Mouse (Mus musculus) heart, embryonic 12.5 days (tissue): ENCODE results near the gene Pcp4l1. TPM values are rescaled to one million over a fixed set of nuclear protein-coding genes. Genes with fewer than 3 reads are reported as not detected.
A peak's percentile ranks its signal among the peaks of the same experiment; 100 is the strongest.

Experiments used
- ATAC-seq: fragments of 200-750 bp; cut with Nextera tagmentation; 2 replicates; pipeline ENCODE4 v1.8.0; 2017; ENCODE audit warnings: moderate TSS enrichment, moderate library complexity; ENCODE audit not compliant: insufficient number of reproducible peaks, low FRiP score
- H3K27ac ChIP-seq: fragments of 300-500 bp; sonication (generic); 2 replicates; pipeline ENCODE4 v1.5.1; 2016; ENCODE audit warnings: mild to moderate bottlenecking, moderate library complexity; ENCODE audit not compliant: poor library complexity, severe bottlenecking
- H3K27me3 ChIP-seq: fragments of 300-500 bp; sonication (generic); replicated peaks from 2 replicates; pipeline ENCODE4 v1.6.1; 2016; ENCODE audit warnings: mild to moderate bottlenecking, moderate library complexity
- H3K36me3 ChIP-seq: fragments of 300-500 bp; sonication (generic); 2 replicates; pipeline ENCODE4 v1.6.1; 2016; ENCODE audit warnings: mild to moderate bottlenecking, moderate library complexity
- H3K4me1 ChIP-seq: fragments of 300-500 bp; sonication (generic); replicated peaks from 2 replicates; pipeline ENCODE4 v1.6.1; 2016; ENCODE audit warnings: mild to moderate bottlenecking
- H3K4me2 ChIP-seq: fragments of 300-500 bp; sonication (generic); 2 replicates; pipeline ENCODE4 v1.6.1; 2016; ENCODE audit warnings: mild to moderate bottlenecking, moderate library complexity
- H3K4me3 ChIP-seq: fragments of 300-500 bp; sonication (generic); 2 replicates; pipeline ENCODE4 v1.5.1; 2016; ENCODE audit warnings: mild to moderate bottlenecking
- H3K9ac ChIP-seq: fragments of 300-500 bp; sonication (generic); 2 replicates; pipeline ENCODE4 v1.6.1; 2016; ENCODE audit warnings: mild to moderate bottlenecking, moderate library complexity
- H3K9me3 ChIP-seq: fragments of 300-500 bp; sonication (generic); replicated peaks from 2 replicates; pipeline ENCODE4 v1.6.1; 2016; ENCODE audit warnings: mild to moderate bottlenecking, moderate library complexity
- WGBS: fragments of 180-500 bp; shearing (Covaris S2); methylation state at CpG from one replicate; pipeline ENCODE4 v1.1.7; 2016; 5-methylcytosine and 5-hydroxymethylcytosine counted together
- polyA plus RNA-seq: library from polyadenylated mRNA; unstranded; fragments of >200 nt; fragmentation: Nextera tagmentation; extraction: Ambion mirVana; gene quantifications from 2 replicates; pipeline ENCODE4 v1.2.1, GENCODE M21; 2016

Gene Pcp4l1
- polyA plus RNA-seq, 1 experiment from 2014 or later, result 33.4 TPM

- Histone ChIP-seq H3K9me3 (no peaks in the 10 kb centered on the region), H3K4me3 (peak overlapping the region; percentile 74), H3K27me3 (peaks cover 24% of the 10 kb centered on the region), H3K9ac (peak overlapping the region; percentile 86), H3K4me1 (peaks cover 38% of the 10 kb centered on the region), H3K36me3 (no peaks in the 10 kb centered on the region), H3K4me2 (peak overlapping the region; percentile 98), H3K27ac (peak overlapping the region; percentile 60; the same call in 1 of the 2 replicates)
- WGBS, result 7% methylated on average over 20 of the region's 20 CpGs
- no peak; the same call in 1 of the 2 replicates for ATAC-seq
Measured at GRCm38 (mm10) chr1:171195046-171195822, 834 bp downstream of the Pcp4l1 start.

- no peak for ATAC-seq
- no peak overlapping the region for H3K4me3 ChIP-seq
- no peak overlapping the region for H3K27ac ChIP-seq
- 31% methylated on average over 11 of the region's 11 CpGs for WGBS
- H3K9me3 ChIP-seq, result no peaks in the 10 kb centered on the region
- peaks cover 24% of the 10 kb centered on the region for H3K27me3 ChIP-seq
- H3K4me2 ChIP-seq, result peak overlapping the region; percentile 98
- H3K9ac ChIP-seq, result peak overlapping the region; percentile 26; the same call in 1 of the 2 replicates
- peaks cover 47% of the 10 kb centered on the region for H3K4me1 ChIP-seq
- H3K36me3 ChIP-seq, result no peaks in the 10 kb centered on the region
Measured at GRCm38 (mm10) chr1:171193911-171194830, 1.9 kb downstream of the Pcp4l1 start.

GRCm38 (mm10) chr1:171193093-171193840, 2.8 kb downstream of the Pcp4l1 start:
- Histone ChIP-seq H3K27me3 (peaks cover 24% of the 10 kb centered on the region; the same call in 1 of the 2 replicates), H3K4me2 (peak overlapping the region; percentile 98), H3K4me1 (peaks cover 56% of the 10 kb centered on the region), H3K4me3 (peak overlapping the region; percentile 26), H3K9me3 (no peaks in the 10 kb centered on the region), H3K9ac (peak overlapping the region; percentile 26), H3K36me3 (no peaks in the 10 kb centered on the region), H3K27ac (no peak overlapping the region)
- 7% methylated on average over 18 of the region's 18 CpGs for WGBS
- no peak for ATAC-seq

- Histone ChIP-seq H3K9me3 (no peaks in the 10 kb centered on the region), H3K4me2 (no peak overlapping the region), H3K4me1 (peaks cover 59% of the 10 kb centered on the region), H3K9ac (no peak overlapping the region), H3K27ac (no peak overlapping the region), H3K36me3 (no peaks in the 10 kb centered on the region), H3K27me3 (peaks cover 21% of the 10 kb centered on the region; the same call in 1 of the 2 replicates), H3K4me3 (no peak overlapping the region)
- WGBS, result 36% methylated on average over 10 of the region's 10 CpGs
- no peak for ATAC-seq
Measured at GRCm38 (mm10) chr1:171192283-171192682, 3.8 kb downstream of the Pcp4l1 start.

- no peak overlapping the region for H3K4me2 ChIP-seq
- no peak overlapping the region for H3K9ac ChIP-seq
- no peak overlapping the region for H3K4me3 ChIP-seq
- no peak overlapping the region for H3K27ac ChIP-seq
- H3K4me1 ChIP-seq, result peaks cover 67% of the 10 kb centered on the region
- no peaks in the 10 kb centered on the region for H3K36me3 ChIP-seq
- no peak for ATAC-seq
- peaks cover 19% of the 10 kb centered on the region; the same call in 1 of the 2 replicates for H3K27me3 ChIP-seq
- no peaks in the 10 kb centered on the region for H3K9me3 ChIP-seq
- WGBS, result 92% methylated on average over 9 of the region's 9 CpGs
Measured at GRCm38 (mm10) chr1:171190832-171191231, 5.2 kb downstream of the Pcp4l1 start.

GRCm38 (mm10) chr1:171189476-171190114, 6.5 kb downstream of the Pcp4l1 start:
- Histone ChIP-seq H3K27ac (peak overlapping the region; percentile 89), H3K36me3 (no peaks in the 10 kb centered on the region), H3K9ac (peak overlapping the region; percentile 4; the same call in 1 of the 2 replicates), H3K4me2 (peak overlapping the region; percentile 49), H3K27me3 (peaks cover 10% of the 10 kb centered on the region; the same call in 1 of the 2 replicates), H3K4me3 (0 out of 2 replicates have a peak overlapping the region, but pooled peaks have one; percentile 2), H3K9me3 (no peaks in the 10 kb centered on the region), H3K4me1 (peaks cover 66% of the 10 kb centered on the region)
- ATAC-seq, result peak; percentile 57
- 41% methylated on average over 14 of the region's 14 CpGs for WGBS

- Histone ChIP-seq H3K4me3 (no peak overlapping the region), H3K4me2 (peak overlapping the region; percentile 49), H3K36me3 (no peaks in the 10 kb centered on the region), H3K9me3 (no peaks in the 10 kb centered on the region), H3K27me3 (0 out of 2 replicates have a peak, but pooled peaks cover 4% of the 10 kb centered on the region), H3K9ac (peak overlapping the region; percentile 4; the same call in 1 of the 2 replicates), H3K4me1 (peaks cover 66% of the 10 kb centered on the region), H3K27ac (peak overlapping the region; percentile 89)
- WGBS, result 12% methylated on average over 8 of the region's 8 CpGs
- ATAC-seq, result peak; percentile 29
Measured at GRCm38 (mm10) chr1:171189046-171189445, 7.0 kb downstream of the Pcp4l1 start.

- Histone ChIP-seq H3K36me3 (no peaks in the 10 kb centered on the region), H3K9ac (no peak overlapping the region), H3K4me1 (peaks cover 66% of the 10 kb centered on the region), H3K27me3 (0 out of 2 replicates have a peak, but pooled peaks cover 3% of the 10 kb centered on the region), H3K27ac (peak overlapping the region; percentile 89), H3K4me3 (no peak overlapping the region), H3K4me2 (no peak overlapping the region), H3K9me3 (no peaks in the 10 kb centered on the region)
- 75% methylated on average over 13 of the region's 13 CpGs for WGBS
- no peak for ATAC-seq
Measured at GRCm38 (mm10) chr1:171187851-171188700, 8.0 kb downstream of the Pcp4l1 start.

GRCm38 (mm10) chr1:171185655-171186054, 10.4 kb downstream of the Pcp4l1 start:
- ATAC-seq, result no peak
- no peak overlapping the region for H3K4me3 ChIP-seq
- H3K36me3 ChIP-seq, result no peaks in the 10 kb centered on the region
- H3K27me3 ChIP-seq, result no peaks in the 10 kb centered on the region
- no peaks in the 10 kb centered on the region for H3K9me3 ChIP-seq
- WGBS, result 55% methylated on average over 8 of the region's 8 CpGs
- no peak overlapping the region; the same call in 1 of the 2 replicates for H3K27ac ChIP-seq
- H3K4me1 ChIP-seq, result peaks cover 55% of the 10 kb centered on the region
- H3K9ac ChIP-seq, result no peak overlapping the region
- no peak overlapping the region for H3K4me2 ChIP-seq
